Mouse (Mus musculus): ENCODE data around the gene Gmnn.
A peak's percentile ranks its signal among the peaks of the same experiment; 100 is the strongest.

Gene Gmnn

GRCm38 (mm10) chr13:24762254-24762653 is 531 bp upstream of the Gmnn start:
- no peak for DNase-seq (ENCODE audit: low read depth in 1 of 2, low spot score in 2 of 2)

GRCm38 (mm10) chr13:24761083-24761402 is 680 bp downstream of the Gmnn start:
- no peak for DNase-seq (ENCODE audit: low read depth in 1 of 2, low spot score in 2 of 2)

GRCm38 (mm10) chr13:24760351-24760870 is 1.3 kb downstream of the Gmnn start:
- no peak for DNase-seq (ENCODE audit: low read depth in 1 of 2, low spot score in 2 of 2)

GRCm38 (mm10) chr13:24759451-24759850 is 2.3 kb downstream of the Gmnn start:
- DNase-seq (ENCODE audit: low read depth in 1 of 2, low spot score in 2 of 2) = no peak

- DNase-seq (ENCODE audit: low read depth in 1 of 2, low spot score in 2 of 2) = no peak
Measured at GRCm38 (mm10) chr13:24757820-24758564, 3.7 kb downstream of the Gmnn start.

- DNase-seq (ENCODE audit: low read depth in 1 of 2, low spot score in 2 of 2) = no peak
Measured at GRCm38 (mm10) chr13:24756756-24757155, 5.0 kb downstream of the Gmnn start.

GRCm38 (mm10) chr13:24751396-24751795 is 10.3 kb downstream of the Gmnn start:
- no peak for DNase-seq (ENCODE audit: low read depth in 1 of 2, low spot score in 2 of 2)

- no peak for DNase-seq (ENCODE audit: low read depth in 1 of 2, low spot score in 2 of 2)
Measured at GRCm38 (mm10) chr13:24750807-24751206, 10.9 kb downstream of the Gmnn start.

- no peak for DNase-seq (ENCODE audit: low read depth in 1 of 2, low spot score in 2 of 2)
Measured at GRCm38 (mm10) chr13:24747823-24748222, 13.9 kb downstream of the Gmnn start.

- DNase-seq (ENCODE audit: low read depth in 1 of 2, low spot score in 2 of 2) = no peak
Measured at GRCm38 (mm10) chr13:24741028-24741427, 20.7 kb downstream of the Gmnn start, which contains the start of gene Armh2. Gene Armh2, plus strand, starts transcription at chr13:24741232.

- DNase-seq (ENCODE audit: low read depth in 1 of 2, low spot score in 2 of 2) = no peak
Measured at GRCm38 (mm10) chr13:24735608-24736131, 26.1 kb downstream of the Gmnn start.

- DNase-seq (ENCODE audit: low read depth in 1 of 2, low spot score in 2 of 2) = no peak
Measured at GRCm38 (mm10) chr13:24734502-24734901, 27.2 kb downstream of the Gmnn start.

GRCm38 (mm10) chr13:24729128-24729527 is 32.6 kb downstream of the Gmnn start:
- DNase-seq (ENCODE audit: low read depth in 1 of 2, low spot score in 2 of 2) = no peak

- no peak for DNase-seq (ENCODE audit: low read depth in 1 of 2, low spot score in 2 of 2)
Measured at GRCm38 (mm10) chr13:24724395-24724759, 37.3 kb downstream of the Gmnn start.

GRCm38 (mm10) chr13:24723699-24724394 is 37.9 kb downstream of the Gmnn start:
- no peak for DNase-seq (ENCODE audit: low read depth in 1 of 2, low spot score in 2 of 2)

GRCm38 (mm10) chr13:24721502-24721901 is 40.2 kb downstream of the Gmnn start:
- DNase-seq (ENCODE audit: low read depth in 1 of 2, low spot score in 2 of 2) = no peak

GRCm38 (mm10) chr13:24717677-24718076 is 44.0 kb downstream of the Gmnn start:
- DNase-seq (ENCODE audit: low read depth in 1 of 2, low spot score in 2 of 2) = no peak

GRCm38 (mm10) chr13:24716441-24716840 is 45.3 kb downstream of the Gmnn start:
- no peak for DNase-seq (ENCODE audit: low read depth in 1 of 2, low spot score in 2 of 2)

GRCm38 (mm10) chr13:24715601-24716000 is 46.1 kb downstream of the Gmnn start:
- no peak for DNase-seq (ENCODE audit: low read depth in 1 of 2, low spot score in 2 of 2)

- DNase-seq (ENCODE audit: low read depth in 1 of 2, low spot score in 2 of 2) = no peak
Measured at GRCm38 (mm10) chr13:24714360-24714885, 47.3 kb downstream of the Gmnn start.

- DNase-seq (ENCODE audit: low read depth in 1 of 2, low spot score in 2 of 2) = peak; percentile 5 to 9
Measured at GRCm38 (mm10) chr13:24713434-24714000, 48.2 kb downstream of the Gmnn start.

All from monocyte, adult 2 months (primary cell).